Mouse (Mus musculus): ENCODE data around the gene Arr3. TPM values are rescaled to one million over a fixed set of nuclear protein-coding genes. Genes with fewer than 3 reads are reported as not detected.
A peak's percentile ranks its signal among the peaks of the same experiment; 100 is the strongest.

Gene Arr3
- 0.44 TPM in 1 of 2 replicates, not detected in the other for polyA plus RNA-seq (2016; fragmentation: Nextera tagmentation; extraction: Ambion mirVana)

- no peaks in the 10 kb centered on the region for H3K36me3 ChIP-seq
- H3K4me1 ChIP-seq: no peaks in the 10 kb centered on the region
- peaks cover 10% of the 10 kb centered on the region for H3K27me3 ChIP-seq
- H3K4me3 ChIP-seq: no peak within 1 kb of the TSS
- H3K4me2 ChIP-seq (replicated peaks): no peak within 1 kb of the TSS
- WGBS: 68% methylated on average over 1 of the region's 1 CpGs
- no peaks in the 10 kb centered on the region for H3K9me3 ChIP-seq (replicated peaks)
- ATAC-seq (ENCODE audit: low FRiP score): no peak
- H3K9ac ChIP-seq: no peak within 1 kb of the TSS
- no peak within 1 kb of the TSS for H3K27ac ChIP-seq
These were observed at the start of gene Arr3 for GRCm38 (mm10) chrX:100605314-100605713. TSS of gene Arr3 (plus strand) at chrX:100605497.

GRCm38 (mm10) chrX:100556026-100556425, 49.3 kb upstream of the Arr3 start:
- Histone ChIP-seq H3K4me2 (replicated peaks) (no peak overlapping the region), H3K4me3 (no peak overlapping the region), H3K36me3 (no peaks in the 10 kb centered on the region), H3K27ac (no peak overlapping the region), H3K9ac (no peak overlapping the region), H3K4me1 (no peaks in the 10 kb centered on the region), H3K9me3 (replicated peaks) (no peaks in the 10 kb centered on the region), H3K27me3 (no peaks in the 10 kb centered on the region)
- 85% methylated on average over 3 of the region's 3 CpGs for whole genome bisulfite sequencing
- no peak for ATAC-seq (ENCODE audit: low FRiP score)

DNA sequence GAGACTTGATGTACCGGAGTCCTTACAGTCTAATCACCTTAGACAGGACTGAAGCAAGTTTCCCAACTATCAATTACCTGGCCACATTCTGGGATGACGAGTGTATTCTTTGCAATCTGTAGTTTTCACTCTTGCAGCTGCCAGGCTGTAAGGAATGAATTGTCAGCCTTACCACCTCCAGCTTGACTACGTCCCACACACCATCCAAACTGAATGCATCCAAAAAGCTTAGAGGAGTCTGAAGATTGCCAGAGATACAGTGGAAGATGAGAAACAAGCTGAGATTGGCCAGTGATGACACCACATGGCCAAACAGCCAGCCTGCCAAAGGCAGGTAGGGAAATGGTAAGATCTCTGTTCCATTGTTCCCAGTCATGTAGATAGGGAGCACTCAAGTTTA, 39.6 kb upstream of the Arr3 start:
- no peaks in the 10 kb centered on the region for H3K36me3 ChIP-seq
- no peak for ATAC-seq (ENCODE audit: low FRiP score)
- H3K4me1 ChIP-seq: no peaks in the 10 kb centered on the region
- no peak overlapping the region for H3K4me2 ChIP-seq (replicated peaks)
- H3K4me3 ChIP-seq: no peak overlapping the region
- H3K27me3 ChIP-seq: no peaks in the 10 kb centered on the region
- H3K9me3 ChIP-seq (replicated peaks): no peaks in the 10 kb centered on the region
- no peak overlapping the region for H3K27ac ChIP-seq
- H3K9ac ChIP-seq: no peak overlapping the region
- WGBS: 85% methylated on average over 3 of the region's 3 CpGs

- H3K4me2 ChIP-seq (replicated peaks): no peak within 1 kb of the TSS
- no peak within 1 kb of the TSS for H3K4me3 ChIP-seq
- no peaks in the 10 kb centered on the region for H3K4me1 ChIP-seq
- no peak within 1 kb of the TSS for H3K9ac ChIP-seq
- H3K36me3 ChIP-seq: no peaks in the 10 kb centered on the region
- no peaks in the 10 kb centered on the region for H3K27me3 ChIP-seq
- no peaks in the 10 kb centered on the region for H3K9me3 ChIP-seq (replicated peaks)
- no peak for ATAC-seq (ENCODE audit: low FRiP score)
- WGBS: 88% methylated on average over 1 of the region's 1 CpGs
- no peak within 1 kb of the TSS for H3K27ac ChIP-seq
These were observed 33.3 kb upstream of the Arr3 start, which contains the start of gene Awat1 for GRCm38 (mm10) chrX:100571951-100572350. TSS of gene Awat1 (plus strand) at chrX:100572251.

- Histone ChIP-seq H3K4me1 (no peaks in the 10 kb centered on the region), H3K4me2 (replicated peaks) (no peak within 1 kb of the TSS), H3K27ac (no peak within 1 kb of the TSS), H3K9me3 (replicated peaks) (no peaks in the 10 kb centered on the region), H3K27me3 (peaks cover 25% of the 10 kb centered on the region), H3K36me3 (no peaks in the 10 kb centered on the region), H3K4me3 (no peak within 1 kb of the TSS), H3K9ac (no peak within 1 kb of the TSS)
- WGBS: 66% methylated on average over 4 of the region's 4 CpGs
- no peak for ATAC-seq (ENCODE audit: low FRiP score)
These were observed 10.5 kb upstream of the Arr3 start, which contains the start of gene P2ry4 for GRCm38 (mm10) chrX:100594791-100595190. TSS of gene P2ry4 (minus strand) at chrX:100594869.

- no peaks in the 10 kb centered on the region for H3K9me3 ChIP-seq (replicated peaks)
- no peak overlapping the region for H3K4me3 ChIP-seq
- no peak overlapping the region for H3K27ac ChIP-seq
- no peak for ATAC-seq (ENCODE audit: low FRiP score)
- no peak overlapping the region for H3K9ac ChIP-seq
- no peak overlapping the region for H3K4me2 ChIP-seq (replicated peaks)
- peaks cover 21% of the 10 kb centered on the region for H3K27me3 ChIP-seq
- 26% methylated on average over 5 of the region's 5 CpGs for WGBS
- H3K4me1 ChIP-seq: no peaks in the 10 kb centered on the region
- H3K36me3 ChIP-seq: no peaks in the 10 kb centered on the region
These were observed 7.9 kb upstream of the Arr3 start for GRCm38 (mm10) chrX:100597439-100597838.

DNA sequence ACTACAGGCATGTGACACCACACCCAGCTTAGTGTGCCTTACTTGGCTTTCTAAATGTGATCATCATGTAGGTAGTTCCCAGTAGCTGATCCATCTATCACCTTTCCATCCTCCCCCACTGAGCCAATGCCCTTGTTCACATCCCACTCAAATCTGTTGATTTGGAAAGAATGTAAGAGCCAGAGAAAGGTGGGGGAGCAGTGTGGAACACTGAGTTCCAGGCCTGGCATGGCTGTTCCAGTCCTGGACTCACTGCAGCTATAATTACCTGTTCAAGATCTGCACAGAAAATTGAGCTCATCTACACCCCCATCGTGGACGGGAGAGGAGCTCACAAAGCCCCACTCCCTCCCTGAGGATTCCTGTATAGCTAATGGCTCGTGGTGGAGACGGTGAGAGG, 5.5 kb upstream of the Arr3 start:
- H3K9me3 ChIP-seq (replicated peaks): no peaks in the 10 kb centered on the region
- H3K4me2 ChIP-seq (replicated peaks): no peak overlapping the region
- no peak overlapping the region for H3K4me3 ChIP-seq
- no peaks in the 10 kb centered on the region for H3K4me1 ChIP-seq
- no peak overlapping the region for H3K27ac ChIP-seq
- H3K27me3 ChIP-seq: peaks cover 11% of the 10 kb centered on the region
- ATAC-seq (ENCODE audit: low FRiP score): no peak
- no peaks in the 10 kb centered on the region for H3K36me3 ChIP-seq
- WGBS: 69% methylated on average over 4 of the region's 4 CpGs
- H3K9ac ChIP-seq: no peak overlapping the region

DNA sequence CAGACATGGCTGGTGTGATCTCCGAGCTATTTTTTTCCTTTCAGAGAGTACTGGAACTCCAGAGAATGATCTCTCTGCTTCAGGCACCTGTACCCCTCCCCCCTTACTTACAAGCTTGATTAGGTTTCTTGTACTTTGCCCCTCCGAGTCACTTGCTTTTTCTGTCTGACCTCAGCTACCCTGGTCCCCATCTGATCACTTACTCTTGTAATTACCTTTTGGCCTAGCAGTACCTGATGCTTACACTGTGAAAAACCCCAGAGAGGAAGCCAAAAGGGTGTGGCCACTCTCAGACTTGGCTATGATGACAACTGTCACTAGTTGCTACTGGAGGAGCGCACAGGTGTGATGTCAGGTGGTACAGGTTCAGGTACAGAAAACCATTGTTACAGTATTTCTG, 13.2 kb downstream of the Arr3 start:
- WGBS: 68% methylated on average over 3 of the region's 3 CpGs
- ATAC-seq (ENCODE audit: low FRiP score): no peak
- no peaks in the 10 kb centered on the region for H3K4me1 ChIP-seq
- no peak overlapping the region for H3K4me2 ChIP-seq (replicated peaks)
- no peak overlapping the region for H3K4me3 ChIP-seq
- H3K36me3 ChIP-seq: peaks cover 3% of the 10 kb centered on the region; the same call in 1 of the 2 replicates
- no peak overlapping the region for H3K27ac ChIP-seq
- peaks cover 19% of the 10 kb centered on the region for H3K27me3 ChIP-seq
- no peaks in the 10 kb centered on the region for H3K9me3 ChIP-seq (replicated peaks)
- H3K9ac ChIP-seq: no peak overlapping the region

DNA sequence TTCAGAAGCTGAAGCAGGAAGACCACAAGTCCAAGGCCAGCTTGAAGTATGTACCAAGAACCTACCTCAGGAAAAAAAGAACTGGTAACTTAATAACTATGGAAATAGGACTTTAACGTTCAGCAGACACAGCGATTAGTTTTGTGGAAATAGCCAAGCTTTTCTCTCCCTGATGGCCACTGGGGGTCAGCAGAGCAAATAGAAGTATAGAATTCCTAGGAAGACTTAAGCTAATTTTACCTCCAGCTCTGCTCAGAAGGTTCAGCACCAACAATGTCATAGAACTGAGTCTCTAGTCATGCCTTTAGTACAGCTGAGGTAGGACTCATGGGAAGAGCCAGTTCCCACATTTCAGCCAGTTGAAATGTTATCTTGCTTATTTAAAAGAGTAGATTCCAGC, 16.1 kb downstream of the Arr3 start:
- Histone ChIP-seq H3K9ac (no peak overlapping the region), H3K27ac (no peak overlapping the region), H3K9me3 (replicated peaks) (no peaks in the 10 kb centered on the region), H3K36me3 (peaks cover 3% of the 10 kb centered on the region; the same call in 1 of the 2 replicates), H3K27me3 (peaks cover 19% of the 10 kb centered on the region), H3K4me3 (no peak overlapping the region), H3K4me2 (replicated peaks) (no peak overlapping the region), H3K4me1 (no peaks in the 10 kb centered on the region)
- no peak for ATAC-seq (ENCODE audit: low FRiP score)
- WGBS: 71% methylated on average over 2 of the region's 2 CpGs

DNA sequence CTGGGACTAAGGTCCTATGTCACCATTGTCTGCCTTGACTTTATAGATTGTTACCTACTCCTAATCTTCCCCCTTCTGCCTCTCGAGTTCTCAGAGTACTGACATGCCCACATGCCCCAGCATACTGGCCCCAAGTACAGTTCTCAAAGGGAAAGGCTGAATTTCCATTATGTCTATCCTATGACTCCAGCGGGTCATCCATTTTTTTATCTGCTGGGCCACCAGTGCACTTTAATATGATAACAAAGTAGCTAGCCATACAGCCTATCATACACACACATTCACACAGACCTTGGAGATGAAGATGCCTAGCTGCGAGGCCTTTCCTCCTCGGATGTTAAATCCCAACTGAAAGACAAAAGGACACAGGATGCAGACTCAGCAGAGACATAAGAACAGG, 18.9 kb downstream of the Arr3 start:
- Histone ChIP-seq H3K27me3 (no peaks in the 10 kb centered on the region), H3K36me3 (peaks cover 3% of the 10 kb centered on the region; the same call in 1 of the 2 replicates), H3K4me3 (no peak overlapping the region), H3K9me3 (replicated peaks) (no peaks in the 10 kb centered on the region), H3K9ac (no peak overlapping the region), H3K27ac (no peak overlapping the region), H3K4me2 (replicated peaks) (no peak overlapping the region), H3K4me1 (no peaks in the 10 kb centered on the region)
- WGBS: 83% methylated on average over 4 of the region's 4 CpGs
- ATAC-seq (ENCODE audit: low FRiP score): no peak

DNA sequence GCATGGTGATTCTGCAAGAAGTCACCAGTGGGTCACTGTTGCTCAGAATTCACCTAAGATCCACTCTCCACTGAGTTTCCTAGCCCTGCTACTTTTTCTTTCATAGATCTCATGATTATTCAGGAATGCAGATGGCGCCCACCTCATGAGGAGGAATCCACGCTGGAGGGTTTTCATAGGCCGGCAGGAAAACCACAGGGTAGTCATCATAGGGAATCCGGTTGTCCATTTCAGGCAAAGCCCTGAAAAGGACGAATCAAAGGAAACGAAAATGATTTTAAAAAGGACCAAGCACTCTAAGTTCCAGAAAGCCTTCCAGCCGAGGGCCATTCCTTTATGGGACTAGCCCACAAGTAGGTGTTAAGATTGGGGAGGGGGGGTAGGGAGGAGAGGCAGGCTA, 19.8 kb downstream of the Arr3 start:
- peak; percentile 23; the same call in 1 of the 2 replicates for ATAC-seq (ENCODE audit: low FRiP score)
- 48% methylated on average over 7 of the region's 7 CpGs for WGBS

DNA sequence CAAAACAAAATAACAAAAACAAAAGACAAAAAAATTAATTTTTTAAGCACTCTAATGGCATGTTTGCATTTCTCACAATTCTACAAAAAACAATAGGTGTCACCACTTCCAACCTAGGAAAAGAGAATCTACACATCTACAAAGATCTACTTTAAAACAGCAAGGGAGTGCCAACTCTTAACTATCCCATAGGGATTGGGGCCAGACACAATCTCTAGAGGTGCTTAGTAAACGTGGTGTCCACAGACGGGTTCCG, 20.2 kb downstream of the Arr3 start, which contains the start of gene Kif4:
Gene Kif4, plus strand, starts transcription at position 192 of the 256 bp plus-strand sequence.
- Histone ChIP-seq H3K4me3 (peak within 1 kb of the TSS; percentile 49), H3K36me3 (peaks cover 3% of the 10 kb centered on the region; the same call in 1 of the 2 replicates), H3K27me3 (no peaks in the 10 kb centered on the region), H3K4me1 (no peaks in the 10 kb centered on the region), H3K9me3 (replicated peaks) (no peaks in the 10 kb centered on the region), H3K27ac (no peak within 1 kb of the TSS), H3K4me2 (replicated peaks) (peak within 1 kb of the TSS; percentile 66), H3K9ac (peak within 1 kb of the TSS; percentile 62)
- no peak for ATAC-seq (ENCODE audit: low FRiP score)
- 17% methylated on average over 3 of the region's 3 CpGs for WGBS

More for the DNA sequence above, 19.8 kb downstream of the Arr3 start:
- Histone ChIP-seq H3K9me3 (replicated peaks) (no peaks in the 10 kb centered on the region), H3K4me1 (no peaks in the 10 kb centered on the region), H3K9ac (peak overlapping the region; percentile 55), H3K4me3 (peak overlapping the region; percentile 49), H3K36me3 (peaks cover 3% of the 10 kb centered on the region; the same call in 1 of the 2 replicates), H3K4me2 (replicated peaks) (peak overlapping the region; percentile 66), H3K27me3 (no peaks in the 10 kb centered on the region), H3K27ac (no peak overlapping the region)

All from hindbrain, embryonic 12.5 days (tissue).